Mouse (Mus musculus) olfactory bulb, adult 2 months (tissue): ENCODE data around the gene Cfc1.

Experiments used
- CTCF ChIP-seq: fragments of 200-500 bp; IDR thresholded peaks from 2 replicates; pipeline ENCODE4 v1.5.1; 2012; ENCODE audit warnings: low read depth, mild to moderate bottlenecking, low read length, moderate library complexity; ENCODE audit not compliant: insufficient read depth
- POLR2A ChIP-seq: fragments of 200-500 bp; IDR thresholded peaks from 2 replicates; pipeline ENCODE4 v1.6.1; 2012; ENCODE audit warnings: mild to moderate bottlenecking, low read depth, low read length, moderate library complexity; ENCODE audit not compliant: insufficient read depth

DNA sequence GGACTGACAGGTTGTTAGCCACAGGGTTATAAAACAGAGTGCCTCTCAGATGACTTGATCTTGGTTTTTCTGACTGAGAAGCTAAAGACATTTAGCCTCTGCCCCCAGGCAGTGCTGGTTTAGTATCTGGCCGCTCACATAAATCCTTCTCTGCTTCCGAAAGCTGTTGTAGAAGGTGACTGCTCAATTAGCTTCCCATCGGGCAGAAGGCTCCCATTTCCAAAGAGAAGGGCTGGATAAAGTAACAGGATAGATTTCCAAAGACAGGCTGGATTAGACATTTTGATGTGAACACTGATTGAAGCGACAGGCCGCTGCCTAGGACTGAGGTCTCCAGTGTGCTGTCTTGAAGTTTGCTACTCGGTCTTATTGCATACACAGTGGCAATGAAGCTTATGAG lies 46.8 kb downstream of the Cfc1 start:
- TF ChIP-seq CTCF = no peak
- TF ChIP-seq POLR2A = no peak
